Mouse (Mus musculus): Measurements from ENCODE around the gene Slc25a30. TPM values are rescaled to one million over a fixed set of nuclear protein-coding genes. Genes with fewer than 3 reads are reported as not detected.
"Not testable (repeated sequence)": the region's sequence is repeated elsewhere in the genome, so short reads cannot be mapped to it uniquely, and the experiment has no call there.

Slc25a30 gene
- 5.0 and 7.7 TPM in 2 replicates for polyA plus RNA-seq (2012; rRNA removed)

GRCm38 (mm10) chr14:75786868-75787793, at the start of gene Slc25a30:
Slc25a30 (minus strand) TSS chr14:75787037.
- 3% methylated on average over 51 of the region's 51 CpGs for WGBS
- TF ChIP-seq POLR2A (IDR thresholded peaks at IDR 0.05; ENCODE audit: borderline replicate concordance, extremely low read depth, low read depth, low read length) = peak; percentile 87
- TF ChIP-seq CTCF (IDR thresholded peaks at IDR 0.05; ENCODE audit: insufficient read depth, low read length) = no peak

GRCm38 (mm10) chr14:75836579-75836978, 49.7 kb upstream of the Slc25a30 start:
- TF ChIP-seq POLR2A (IDR thresholded peaks at IDR 0.05; ENCODE audit: borderline replicate concordance, extremely low read depth, low read depth, low read length) = no peak
- no peak for TF ChIP-seq CTCF (IDR thresholded peaks at IDR 0.05; ENCODE audit: insufficient read depth, low read length)
- DNase-seq = no peak
- WGBS = 87% methylated on average over 3 of the region's 3 CpGs
- Histone ChIP-seq H3K4me1 (ENCODE audit: control insufficient read depth, insufficient read depth, low read length) (peaks cover 5% of the 10 kb centered on the region; the same call in 1 of the 2 replicates), H3K4me3 (replicated peaks; ENCODE audit: extremely low read depth, low read depth, low read length) (no peak overlapping the region)

More at GRCm38 (mm10) chr14:75786868-75787793, at the start of gene Slc25a30:
- peak; percentile 96 for DNase-seq
- Histone ChIP-seq H3K4me3 (replicated peaks; ENCODE audit: extremely low read depth, low read depth, low read length) (peak within 1 kb of the TSS; percentile 81), H3K4me1 (ENCODE audit: control insufficient read depth, insufficient read depth, low read length) (0 out of 2 replicates have a peak, but pooled peaks cover 3% of the 10 kb centered on the region)

- under 1% methylated on average over 16 of the region's 16 CpGs for WGBS
- TF ChIP-seq CTCF (IDR thresholded peaks at IDR 0.05; ENCODE audit: insufficient read depth, low read length) (0 out of 2 replicates have a peak, but pooled peaks have one; percentile 25), POLR2A (IDR thresholded peaks at IDR 0.05; ENCODE audit: borderline replicate concordance, extremely low read depth, low read depth, low read length) (peak; percentile 70; the same call in 1 of the 2 replicates)
- DNase-seq = peak; percentile 81
- H3K4me3 ChIP-seq (replicated peaks; ENCODE audit: extremely low read depth, low read depth, low read length) = peak overlapping the region; percentile 81
- H3K4me1 ChIP-seq (ENCODE audit: control insufficient read depth, insufficient read depth, low read length) = peaks cover 5% of the 10 kb centered on the region; the same call in 1 of the 2 replicates
Observed at GRCm38 (mm10) chr14:75834739-75835381, 48.0 kb upstream of the Slc25a30 start.

- TF ChIP-seq CTCF (IDR thresholded peaks at IDR 0.05; ENCODE audit: insufficient read depth, low read length) (no peak), POLR2A (IDR thresholded peaks at IDR 0.05; ENCODE audit: borderline replicate concordance, extremely low read depth, low read depth, low read length) (peak; percentile 92; the same call in 1 of the 2 replicates)
- H3K4me3 ChIP-seq (replicated peaks; ENCODE audit: extremely low read depth, low read depth, low read length) = peak overlapping the region; percentile 81
- under 1% methylated on average over 10 of the region's 10 CpGs for WGBS
- peak; percentile 70 for DNase-seq
- H3K4me1 ChIP-seq (ENCODE audit: control insufficient read depth, insufficient read depth, low read length) = peaks cover 5% of the 10 kb centered on the region; the same call in 1 of the 2 replicates
Observed at GRCm38 (mm10) chr14:75834251-75834738, 47.5 kb upstream of the Slc25a30 start.

DNA sequence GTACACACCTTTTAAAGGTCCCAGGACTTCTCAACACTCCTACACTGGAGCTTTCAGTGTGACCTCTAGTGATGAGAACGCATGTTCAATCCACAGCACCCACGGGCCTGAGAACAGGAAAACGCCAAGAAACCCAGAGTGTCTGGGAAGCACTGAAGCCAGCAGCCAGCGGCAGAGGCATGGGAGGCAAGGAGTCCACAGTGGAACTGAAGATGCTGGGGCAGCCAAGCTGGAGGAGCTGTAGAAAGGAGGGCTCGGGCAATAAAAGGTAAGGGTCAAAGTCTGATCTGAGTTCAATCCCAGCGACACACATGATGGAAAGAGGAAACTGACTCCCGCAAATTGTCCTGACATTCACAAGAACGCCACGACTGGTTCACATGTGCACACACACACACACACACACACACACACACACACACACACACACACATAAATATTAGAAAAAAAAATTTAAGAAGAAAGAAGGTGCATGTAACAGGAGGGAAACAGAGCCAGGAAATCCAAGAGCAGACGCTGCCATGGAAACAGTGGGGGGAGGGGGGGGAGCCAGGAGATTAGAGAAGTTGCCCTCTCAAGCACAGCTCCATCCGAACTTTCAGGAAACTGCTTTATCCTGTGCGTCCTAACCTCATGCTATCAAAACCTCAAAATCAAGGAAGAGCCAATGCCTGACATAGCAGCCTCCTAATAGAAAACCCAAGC, 46.9 kb upstream of the Slc25a30 start:
- no peak for TF ChIP-seq POLR2A (IDR thresholded peaks at IDR 0.05; ENCODE audit: borderline replicate concordance, extremely low read depth, low read depth, low read length)
- no peak for TF ChIP-seq CTCF (IDR thresholded peaks at IDR 0.05; ENCODE audit: insufficient read depth, low read length)
- 2% methylated on average over 12 of the region's 12 CpGs for WGBS
- H3K4me3 ChIP-seq (replicated peaks; ENCODE audit: extremely low read depth, low read depth, low read length) = peak overlapping the region; percentile 41
- peaks cover 9% of the 10 kb centered on the region for H3K4me1 ChIP-seq (ENCODE audit: control insufficient read depth, insufficient read depth, low read length)
- peak; percentile 41 for DNase-seq

GRCm38 (mm10) chr14:75832982-75833381, 46.1 kb upstream of the Slc25a30 start:
- Histone ChIP-seq H3K4me3 (replicated peaks; ENCODE audit: extremely low read depth, low read depth, low read length) (no peak overlapping the region), H3K4me1 (ENCODE audit: control insufficient read depth, insufficient read depth, low read length) (peaks cover 13% of the 10 kb centered on the region)
- WGBS = 29% methylated on average over 4 of the region's 4 CpGs
- TF ChIP-seq CTCF (IDR thresholded peaks at IDR 0.05; ENCODE audit: insufficient read depth, low read length) (no peak), POLR2A (IDR thresholded peaks at IDR 0.05; ENCODE audit: borderline replicate concordance, extremely low read depth, low read depth, low read length) (no peak)
- no peak for DNase-seq

- no peak for DNase-seq
- Histone ChIP-seq H3K4me3 (replicated peaks; ENCODE audit: extremely low read depth, low read depth, low read length) (no peak overlapping the region), H3K4me1 (ENCODE audit: control insufficient read depth, insufficient read depth, low read length) (peaks cover 13% of the 10 kb centered on the region)
- TF ChIP-seq CTCF (IDR thresholded peaks at IDR 0.05; ENCODE audit: insufficient read depth, low read length) (no peak), POLR2A (IDR thresholded peaks at IDR 0.05; ENCODE audit: borderline replicate concordance, extremely low read depth, low read depth, low read length) (no peak)
- 59% methylated on average over 2 of the region's 2 CpGs for WGBS
Observed at GRCm38 (mm10) chr14:75832031-75832430, 45.2 kb upstream of the Slc25a30 start.

DNA sequence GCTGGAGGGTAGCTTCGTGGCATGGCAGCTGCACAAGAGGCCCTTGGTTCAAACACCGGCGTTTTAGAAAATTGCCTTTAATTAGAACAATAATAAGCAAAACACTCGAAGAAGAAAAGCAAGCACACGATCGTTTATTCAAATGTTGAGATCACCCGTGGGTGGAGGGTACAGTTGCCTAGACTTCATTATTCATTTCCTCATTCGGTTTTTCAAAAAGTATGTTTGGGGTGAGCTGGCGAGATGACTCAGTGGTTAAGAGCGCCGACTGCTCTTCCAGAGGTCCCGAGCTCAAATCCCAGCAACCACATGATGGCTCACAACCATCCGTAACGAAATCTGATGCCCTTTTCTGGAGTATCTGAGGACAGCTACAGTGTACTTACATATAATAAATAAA, 43.0 kb upstream of the Slc25a30 start:
- 54% methylated on average over 14 of the region's 14 CpGs for WGBS
- not testable (repeated sequence) for H3K4me3 ChIP-seq (replicated peaks; ENCODE audit: extremely low read depth, low read depth, low read length); DNase-seq
- H3K4me1 ChIP-seq (ENCODE audit: control insufficient read depth, insufficient read depth, low read length) = peaks cover 11% of the 10 kb centered on the region

Data from lung, adult 2 months (tissue).